Mouse (Mus musculus) C2C12 (cell line): Measurements from ENCODE around the gene Armc2.

Experiments
- CEBPB ChIP-seq: IDR thresholded peaks from one replicate; pipeline ENCODE4 v1.6.1; 2011; ENCODE audit warnings: low read depth, mild to moderate bottlenecking, control low read depth, moderate library complexity
- CTCF ChIP-seq: IDR thresholded peaks from one replicate; pipeline ENCODE4 v1.5.1; 2011; ENCODE audit not compliant: control insufficient read depth, insufficient read depth, insufficient read length
- MAX ChIP-seq: IDR thresholded peaks from one replicate; pipeline ENCODE4 v1.6.1; 2011; ENCODE audit warnings: mild to moderate bottlenecking, control low read depth
- MYOD1 ChIP-seq: IDR thresholded peaks from one replicate; pipeline ENCODE4 v1.6.1; 2011; ENCODE audit warnings: low read depth; ENCODE audit not compliant: control insufficient read depth, insufficient read length
- MYOG ChIP-seq: IDR thresholded peaks from one replicate; pipeline ENCODE4 v1.6.1; 2011; ENCODE audit not compliant: control insufficient read depth, insufficient read length; ENCODE audit errors: extremely low read depth
- USF1 ChIP-seq: IDR thresholded peaks from one replicate; pipeline ENCODE4 v1.6.1; 2011; ENCODE audit warnings: low read depth, mild to moderate bottlenecking, control low read depth, moderate library complexity

DNA sequence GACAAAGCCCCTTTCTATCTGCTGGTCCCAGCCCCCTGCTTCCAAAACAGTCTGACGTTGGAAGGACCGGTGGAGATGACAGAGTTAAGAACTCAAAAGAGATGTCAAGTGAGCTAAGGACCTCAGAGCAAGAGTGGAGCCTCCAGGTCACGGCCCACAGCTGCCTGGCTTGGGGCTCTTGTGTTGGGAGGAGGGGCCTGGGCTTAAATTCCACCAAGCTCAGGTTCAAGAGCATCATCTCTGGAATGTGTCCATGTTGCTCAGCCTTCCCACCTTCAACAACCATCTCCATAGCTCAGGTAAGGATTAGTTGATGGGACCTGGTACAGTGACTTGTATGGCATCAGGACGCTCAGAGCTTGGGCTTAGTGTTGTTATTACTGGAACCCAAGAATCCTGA, 23.7 kb downstream of the Armc2 start:
- TF ChIP-seq MAX, result no peak
- no peak for TF ChIP-seq USF1
- TF ChIP-seq CTCF, result no peak
- TF ChIP-seq MYOG, result no peak
- TF ChIP-seq MYOD1, result no peak
- no peak for TF ChIP-seq CEBPB
